In genomic region chr1:35615131-35615530, GRCm38 (mm10) we compare ENCODE assay signal across 25 mouse cellular contexts.
A peak's percentile ranks its signal among the peaks of the same experiment; 100 is the strongest.
DNase-seq lines count a peak whose midpoint lies in the region; ATAC-seq and TF ChIP-seq lines count a peak whose summit lies in the region.
"Had no signal": no experiment of that assay in that cellular context is flagged by ENCODE, and none has a peak within 500 bp of the region (broad histone marks: within the 10 kb centered on the region; RNA-seq: fewer than 3 reads in every experiment).

No protein-coding gene starts in this region.

- no peak overlapping the region for H3K4me2 ChIP-seq in stomach, postnatal 0 days (replicated peaks; ENCODE audit: low read depth)
- H3K4me2 ChIP-seq: embryonic facial prominence, embryonic 12.5 days; embryonic facial prominence, embryonic 15.5 days; heart, embryonic 12.5 days; heart, embryonic 15.5 days; hindbrain, embryonic 14.5 days had no signal

- no peaks in the 10 kb centered on the region for H3K36me3 ChIP-seq in thymus, adult 2 months (ENCODE audit: control insufficient read depth, insufficient read depth, low read length)
- H3K36me3 ChIP-seq in stomach, postnatal 0 days (ENCODE audit: control insufficient read depth, insufficient read depth, low read length), result no peaks in the 10 kb centered on the region
- H3K36me3 ChIP-seq: embryonic facial prominence, embryonic 12.5 days; embryonic facial prominence, embryonic 15.5 days; heart, embryonic 12.5 days; heart, embryonic 15.5 days had no signal

- peak overlapping the region; percentile 81 for H3K27ac ChIP-seq in thymus, adult 2 months (ENCODE audit: control insufficient read depth, insufficient read depth, low read length)
- H3K27ac ChIP-seq in stomach, postnatal 0 days (replicated peaks), result no peak overlapping the region
- H3K27ac ChIP-seq: embryonic facial prominence, embryonic 12.5 days; embryonic facial prominence, embryonic 15.5 days; gastrocnemius, adult 2 months; heart, embryonic 15.5 days; hindbrain, embryonic 14.5 days had no signal

- no peaks in the 10 kb centered on the region for H3K9me3 ChIP-seq in stomach, postnatal 0 days (ENCODE audit: control insufficient read depth, low read length)
- H3K9me3 ChIP-seq: embryonic facial prominence, embryonic 12.5 days; embryonic facial prominence, embryonic 15.5 days; heart, embryonic 12.5 days; heart, embryonic 15.5 days had no signal

- no peak for TF ChIP-seq EP300 in stomach, postnatal 0 days (optimal IDR thresholded peaks at IDR 0.05)

- peaks cover 15% of the 10 kb centered on the region for H3K4me1 ChIP-seq in thymus, adult 2 months (replicated peaks; ENCODE audit: control insufficient read depth, insufficient read depth, low read length)
- H3K4me1 ChIP-seq in stomach, postnatal 0 days (replicated peaks; ENCODE audit: control insufficient read depth, insufficient read depth), result no peaks in the 10 kb centered on the region
- H3K4me1 ChIP-seq: embryonic facial prominence, embryonic 12.5 days; embryonic facial prominence, embryonic 15.5 days; heart, embryonic 12.5 days; heart, embryonic 15.5 days had no signal

- H3K4me3 ChIP-seq in thymus, adult 2 months (ENCODE audit: control insufficient read depth, insufficient read depth, low read length), result no peak overlapping the region
- H3K4me3 ChIP-seq in stomach, postnatal 0 days (ENCODE audit: low read depth, low read length), result no peak overlapping the region
- H3K4me3 ChIP-seq: embryonic facial prominence, embryonic 12.5 days; embryonic facial prominence, embryonic 15.5 days; gastrocnemius, adult 2 months; heart, embryonic 12.5 days; heart, embryonic 15.5 days had no signal

- H3K27me3 ChIP-seq in thymus, adult 2 months (ENCODE audit: control insufficient read depth, insufficient read depth, low read length), result no peaks in the 10 kb centered on the region
- no peaks in the 10 kb centered on the region for H3K27me3 ChIP-seq in stomach, postnatal 0 days (ENCODE audit: control insufficient read depth, insufficient read depth, low read length)
- H3K27me3 ChIP-seq: embryonic facial prominence, embryonic 12.5 days; embryonic facial prominence, embryonic 15.5 days; heart, embryonic 12.5 days; heart, embryonic 15.5 days had no signal

- 61% methylated on average over 3 of the region's 3 CpGs for WGBS in thymus, adult 2 months
- WGBS in stomach, postnatal 0 days, result 76% methylated on average over 3 of the region's 3 CpGs

- no peak for ATAC-seq in stomach, postnatal 0 days (ENCODE audit: low FRiP score, low TSS enrichment)
- ATAC-seq: CD4-positive, CD25-positive, alpha-beta regulatory T cell, adult 4 months; forebrain, embryonic 14.5 days; forebrain, postnatal 0 days had no signal

- peak; percentile 38 for DNase-seq in A20 (ENCODE audit: low read depth, low spot score)
- peak; percentile 69 for DNase-seq in thymus, adult 2 months
- peak; percentile 85 for DNase-seq in thymus, postnatal 14 days
- peak; percentile 73 for DNase-seq in thymus, postnatal 4 days
- DNase-seq in heart, postnatal 14 days, result no peak
- DNase-seq in kidney, adult 9 months, result no peak
- no peak for DNase-seq in stomach, postnatal 0 days (ENCODE audit: low spot score)
- DNase-seq: adrenal gland, adult 2 months; adrenal gland, postnatal 14 days; cerebellum, adult 11 months; cerebellum, adult 2 months; cerebellum, adult 9-11 months; cerebellum, postnatal 25 days; forebrain, postnatal 0 days; gastrocnemius, adult 2 months; gastrocnemius, postnatal 14 days; heart, adult 11 months; heart, postnatal 4 days had no signal

- intact Hi-C loops in heart, postnatal 14 days (cut with DNase I), result no loop called here

- H3K9ac ChIP-seq in stomach, postnatal 0 days (ENCODE audit: low read length), result no peak overlapping the region
- H3K9ac ChIP-seq: embryonic facial prominence, embryonic 12.5 days; embryonic facial prominence, embryonic 15.5 days; forebrain, postnatal 0 days; heart, embryonic 12.5 days; heart, embryonic 15.5 days; hindbrain, embryonic 14.5 days had no signal

- no peak for TF ChIP-seq POLR2A in thymus, adult 2 months (IDR thresholded peaks at IDR 0.05; ENCODE audit: control insufficient read depth, extremely low read depth, insufficient read depth, low read length, poor library complexity)

- TF ChIP-seq CTCF in thymus, adult 2 months (IDR thresholded peaks at IDR 0.05; ENCODE audit: borderline replicate concordance, control insufficient read depth, extremely low read depth, insufficient read depth, low read length, poor library complexity), result no peak
- TF ChIP-seq CTCF in stomach, postnatal 0 days (IDR thresholded peaks at IDR 0.05; ENCODE audit: low read depth), result no peak

Comparison
In these comparisons a context has a peak if more than half of its experiments do, and no peak if none do; other contexts are left out.
1. DNase-seq: peak in A20 (single experiment), thymus, adult 2 months (single experiment), thymus, postnatal 14 days (single experiment) and thymus, postnatal 4 days (single experiment); none in heart, postnatal 14 days (0 of 2), kidney, adult 9 months (single experiment) and stomach, postnatal 0 days (single experiment).